Mouse (Mus musculus): ENCODE data around the gene Atp6v1a. TPM values are rescaled to one million over a fixed set of nuclear protein-coding genes. Genes with fewer than 3 reads are reported as not detected.
A peak's percentile ranks its signal among the peaks of the same experiment; 100 is the strongest.

The Atp6v1a gene
- polyA plus RNA-seq (2014; fragmentation: Nextera tagmentation; extraction: Ambion mirVana), result 45.4 and 54.9 TPM in 2 replicates

DNA sequence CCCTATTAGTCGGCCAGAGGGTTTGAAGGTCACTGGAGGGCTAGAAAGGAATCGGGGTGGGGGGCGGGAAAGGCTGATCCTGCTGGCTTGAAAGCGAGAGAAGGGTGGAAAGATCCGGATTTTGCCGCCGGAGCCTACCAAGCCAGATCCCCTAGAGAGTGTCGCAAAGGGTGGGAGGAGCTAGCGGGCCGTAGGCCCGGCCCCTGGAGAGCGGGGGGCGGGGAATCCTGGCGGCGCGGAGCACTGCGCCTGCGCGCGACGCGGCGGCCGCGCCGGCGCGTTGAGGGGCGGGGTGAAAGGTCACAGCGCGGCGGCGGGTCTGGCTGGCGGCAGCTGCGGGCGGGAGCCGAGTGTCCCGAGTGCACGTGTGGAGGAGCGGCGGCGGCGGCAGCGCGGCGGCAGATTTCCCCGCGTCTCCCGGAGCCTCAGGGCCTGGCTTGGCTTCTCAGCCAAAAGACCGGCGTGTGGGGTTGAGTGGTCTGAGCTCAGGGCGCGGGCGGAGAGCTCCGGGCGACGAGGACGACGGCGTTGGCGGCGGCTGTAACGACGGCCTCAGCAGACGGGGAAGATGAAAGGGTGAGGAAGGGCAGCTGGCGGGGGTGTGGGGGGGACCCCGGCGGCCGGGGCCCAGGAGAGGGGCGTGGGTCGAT, at the start of gene Atp6v1a, which contains the start of gene Naa50:
Gene Atp6v1a (minus strand): TSS at position 170 of the 650 bp plus-strand sequence.
Gene Naa50 (plus strand): TSS at position 295 of the 650 bp plus-strand sequence.
- peak within 1 kb of the TSS; percentile 96 for H3K9ac ChIP-seq (ENCODE audit: low read length)
- peak within 1 kb of the TSS; percentile 98 to 100 for H3K27ac ChIP-seq (replicated peaks in 1 of 2; ENCODE audit: control insufficient read depth in 1 of 2, insufficient read depth in 1 of 2, low read depth in 2 of 2, low read length in 2 of 2)
- H3K36me3 ChIP-seq (ENCODE audit: control insufficient read depth, insufficient read depth, low read length), result no peaks in the 10 kb centered on the region
- peak within 1 kb of the TSS; percentile 89 for H3K4me2 ChIP-seq (ENCODE audit: low read length)
- under 1% methylated on average over 66 of the region's 71 CpGs for WGBS
- H3K4me3 ChIP-seq (ENCODE audit: control insufficient read depth in 1 of 2, insufficient read depth in 1 of 2, low read depth in 1 of 2, low read length in 2 of 2), result peak within 1 kb of the TSS; percentile 80 to 98
- H3K4me1 ChIP-seq (ENCODE audit: control insufficient read depth in 2 of 2, insufficient read depth in 2 of 2, low read length in 2 of 2), result peaks cover 0 to 20% of the 10 kb centered on the region in 2 experiments; a peak in 2 of 4 replicates
- no peaks in the 10 kb centered on the region for H3K27me3 ChIP-seq (ENCODE audit: control insufficient read depth, insufficient read depth, low read length)
- peak; percentile 94 for ATAC-seq (ENCODE audit: insufficient number of reproducible peaks, insufficient read depth, low FRiP score, low read depth)
- H3K9me3 ChIP-seq (ENCODE audit: control insufficient read depth, low read length), result no peaks in the 10 kb centered on the region

DNA sequence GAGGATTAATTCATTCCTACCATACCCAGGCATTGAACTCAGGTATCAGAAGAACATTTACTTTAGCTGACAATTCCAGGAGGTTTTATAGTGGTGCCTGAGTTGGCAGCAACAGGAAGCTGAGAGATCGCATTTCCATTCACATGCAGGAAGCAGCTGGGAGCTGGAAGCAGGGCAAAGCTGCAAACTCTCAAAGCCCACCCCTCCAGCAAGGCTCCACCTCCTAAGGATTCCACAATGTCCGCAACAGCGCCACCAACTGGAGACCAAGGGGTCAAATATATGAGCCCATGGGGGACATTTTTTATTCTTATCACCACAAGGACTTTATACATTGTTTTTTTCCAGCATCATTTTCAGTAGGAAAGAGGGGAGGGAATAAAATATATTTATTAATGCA, 49.3 kb upstream of the Atp6v1a start:
- Histone ChIP-seq H3K4me1 (ENCODE audit: control insufficient read depth in 2 of 2, insufficient read depth in 2 of 2, low read length in 2 of 2) (peaks cover 2 to 13% of the 10 kb centered on the region in 2 experiments; a peak in 1 of 4 replicates), H3K36me3 (ENCODE audit: control insufficient read depth, insufficient read depth, low read length) (no peaks in the 10 kb centered on the region), H3K4me3 (ENCODE audit: control insufficient read depth in 1 of 2, insufficient read depth in 1 of 2, low read depth in 1 of 2, low read length in 2 of 2) (no peak overlapping the region), H3K9ac (ENCODE audit: low read length) (no peak overlapping the region), H3K9me3 (ENCODE audit: control insufficient read depth, low read length) (no peaks in the 10 kb centered on the region), H3K27ac (replicated peaks in 1 of 2; ENCODE audit: control insufficient read depth in 1 of 2, insufficient read depth in 1 of 2, low read depth in 2 of 2, low read length in 2 of 2) (no peak overlapping the region), H3K27me3 (ENCODE audit: control insufficient read depth, insufficient read depth, low read length) (no peaks in the 10 kb centered on the region), H3K4me2 (ENCODE audit: low read length) (no peak overlapping the region)
- WGBS, result 82% methylated on average over 3 of the region's 3 CpGs
- no peak for ATAC-seq (ENCODE audit: insufficient number of reproducible peaks, insufficient read depth, low FRiP score, low read depth)

DNA sequence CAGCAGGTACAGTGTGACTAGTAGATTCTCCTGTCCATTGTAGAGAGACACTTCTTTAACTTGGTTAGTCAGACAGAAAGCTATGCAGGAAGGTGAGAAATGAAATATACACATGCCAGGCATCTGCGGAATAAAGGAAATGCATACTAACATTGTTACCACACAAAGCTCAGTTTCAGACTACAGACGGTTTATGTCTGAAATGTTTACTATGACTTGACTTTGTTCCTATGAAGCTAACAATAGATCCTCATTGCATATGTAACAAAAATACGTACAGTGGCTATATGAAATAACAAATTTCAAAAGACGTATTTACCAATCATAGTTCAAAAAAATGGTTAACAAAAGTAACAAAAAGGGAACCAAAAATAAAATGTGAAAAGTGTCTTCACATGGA, 47.7 kb upstream of the Atp6v1a start:
- Histone ChIP-seq H3K27me3 (ENCODE audit: control insufficient read depth, insufficient read depth, low read length) (no peaks in the 10 kb centered on the region), H3K9me3 (ENCODE audit: control insufficient read depth, low read length) (no peaks in the 10 kb centered on the region), H3K36me3 (ENCODE audit: control insufficient read depth, insufficient read depth, low read length) (no peaks in the 10 kb centered on the region), H3K4me3 (ENCODE audit: control insufficient read depth in 1 of 2, insufficient read depth in 1 of 2, low read depth in 1 of 2, low read length in 2 of 2) (no peak overlapping the region), H3K4me2 (ENCODE audit: low read length) (no peak overlapping the region), H3K9ac (ENCODE audit: low read length) (no peak overlapping the region), H3K4me1 (ENCODE audit: control insufficient read depth in 2 of 2, insufficient read depth in 2 of 2, low read length in 2 of 2) (peaks cover 2 to 9% of the 10 kb centered on the region in 2 experiments; a peak in 1 of 4 replicates), H3K27ac (replicated peaks in 1 of 2; ENCODE audit: control insufficient read depth in 1 of 2, insufficient read depth in 1 of 2, low read depth in 2 of 2, low read length in 2 of 2) (no peak overlapping the region)
- 94% methylated on average over 4 of the region's 4 CpGs for WGBS
- no peak for ATAC-seq (ENCODE audit: insufficient number of reproducible peaks, insufficient read depth, low FRiP score, low read depth)

DNA sequence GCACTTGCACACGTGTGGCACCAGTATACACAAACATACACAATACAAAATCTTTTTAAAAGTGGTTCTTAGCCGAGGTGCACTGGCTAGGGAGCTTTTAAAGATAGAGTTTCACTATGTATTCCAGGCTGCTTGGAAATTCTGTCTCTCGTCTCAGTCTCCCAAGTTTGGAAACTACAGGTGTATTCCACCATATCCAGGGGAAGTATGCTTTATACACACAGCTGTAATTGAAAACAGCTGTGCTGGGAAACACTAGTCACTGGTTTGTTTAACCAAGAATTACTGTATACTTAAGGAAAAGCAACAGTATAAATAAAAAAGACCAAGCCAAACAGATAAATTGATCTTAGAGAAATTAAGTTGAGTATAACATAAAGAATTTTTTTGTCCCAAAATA, 45.3 kb upstream of the Atp6v1a start:
- no peaks in the 10 kb centered on the region for H3K9me3 ChIP-seq (ENCODE audit: control insufficient read depth, low read length)
- H3K9ac ChIP-seq (ENCODE audit: low read length), result no peak overlapping the region
- ATAC-seq (ENCODE audit: insufficient number of reproducible peaks, insufficient read depth, low FRiP score, low read depth), result no peak
- H3K4me2 ChIP-seq (ENCODE audit: low read length), result no peak overlapping the region
- H3K4me3 ChIP-seq (ENCODE audit: control insufficient read depth in 1 of 2, insufficient read depth in 1 of 2, low read depth in 1 of 2, low read length in 2 of 2), result no peak overlapping the region
- H3K4me1 ChIP-seq (ENCODE audit: control insufficient read depth in 2 of 2, insufficient read depth in 2 of 2, low read length in 2 of 2), result no peaks in the 10 kb centered on the region
- H3K27ac ChIP-seq (replicated peaks in 1 of 2; ENCODE audit: control insufficient read depth in 1 of 2, insufficient read depth in 1 of 2, low read depth in 2 of 2, low read length in 2 of 2), result no peak overlapping the region
- H3K27me3 ChIP-seq (ENCODE audit: control insufficient read depth, insufficient read depth, low read length), result no peaks in the 10 kb centered on the region
- 87% methylated on average over 3 of the region's 3 CpGs for WGBS
- H3K36me3 ChIP-seq (ENCODE audit: control insufficient read depth, insufficient read depth, low read length), result 0 out of 2 replicates have a peak, but pooled peaks cover 5% of the 10 kb centered on the region

DNA sequence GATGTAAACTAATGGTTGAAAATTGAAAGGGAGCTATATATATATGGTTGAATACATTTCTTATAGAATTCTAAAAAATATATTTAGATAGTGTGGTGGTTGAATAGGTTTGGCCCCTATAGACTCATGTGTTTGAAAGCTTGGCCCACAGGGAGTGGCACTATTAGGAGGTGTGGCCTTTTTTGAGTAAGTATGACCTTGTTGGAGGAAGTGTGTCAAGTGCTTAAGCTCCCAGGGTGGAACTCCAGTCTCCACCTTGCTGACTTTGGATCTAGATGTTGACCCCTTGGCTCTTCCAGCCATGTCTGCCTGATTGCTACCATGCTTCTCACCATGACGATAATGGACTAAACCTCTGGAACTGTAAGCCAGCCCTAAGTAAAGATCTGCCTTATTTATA, 43.1 kb upstream of the Atp6v1a start:
- no peaks in the 10 kb centered on the region for H3K4me1 ChIP-seq (ENCODE audit: control insufficient read depth in 2 of 2, insufficient read depth in 2 of 2, low read length in 2 of 2)
- 91% methylated on average over 1 of the region's 1 CpGs for WGBS
- H3K4me2 ChIP-seq (ENCODE audit: low read length), result no peak overlapping the region
- no peak overlapping the region for H3K4me3 ChIP-seq (ENCODE audit: control insufficient read depth in 1 of 2, insufficient read depth in 1 of 2, low read depth in 1 of 2, low read length in 2 of 2)
- no peak overlapping the region for H3K27ac ChIP-seq (replicated peaks in 1 of 2; ENCODE audit: control insufficient read depth in 1 of 2, insufficient read depth in 1 of 2, low read depth in 2 of 2, low read length in 2 of 2)
- 0 out of 2 replicates have a peak, but pooled peaks cover 5% of the 10 kb centered on the region for H3K36me3 ChIP-seq (ENCODE audit: control insufficient read depth, insufficient read depth, low read length)
- H3K9ac ChIP-seq (ENCODE audit: low read length), result no peak overlapping the region
- H3K9me3 ChIP-seq (ENCODE audit: control insufficient read depth, low read length), result no peaks in the 10 kb centered on the region
- no peak for ATAC-seq (ENCODE audit: insufficient number of reproducible peaks, insufficient read depth, low FRiP score, low read depth)
- no peaks in the 10 kb centered on the region for H3K27me3 ChIP-seq (ENCODE audit: control insufficient read depth, insufficient read depth, low read length)

DNA sequence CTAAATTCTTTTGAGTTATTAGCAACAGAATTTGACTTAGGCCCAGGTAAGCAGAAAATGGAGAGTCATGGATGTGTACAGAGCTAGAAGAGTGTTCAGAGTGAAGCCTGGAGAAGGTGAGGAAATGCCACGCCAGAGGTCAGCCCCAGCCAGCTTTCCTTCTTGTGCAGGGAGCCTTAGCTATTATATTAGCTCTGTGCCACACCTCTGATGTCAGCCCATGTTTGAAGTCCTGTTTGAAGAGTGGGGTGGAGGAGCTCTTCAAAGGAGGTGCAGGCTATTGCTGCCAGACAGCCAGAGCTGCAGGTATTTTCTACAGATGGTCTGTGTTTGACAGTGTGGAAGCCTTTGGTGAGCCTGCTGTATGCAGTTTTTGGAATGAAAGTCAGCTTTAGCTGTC, 39.0 kb upstream of the Atp6v1a start:
- Histone ChIP-seq H3K36me3 (ENCODE audit: control insufficient read depth, insufficient read depth, low read length) (0 out of 2 replicates have a peak, but pooled peaks cover 5% of the 10 kb centered on the region), H3K4me2 (ENCODE audit: low read length) (no peak overlapping the region), H3K9me3 (ENCODE audit: control insufficient read depth, low read length) (no peaks in the 10 kb centered on the region), H3K9ac (ENCODE audit: low read length) (no peak overlapping the region), H3K27ac (replicated peaks in 1 of 2; ENCODE audit: control insufficient read depth in 1 of 2, insufficient read depth in 1 of 2, low read depth in 2 of 2, low read length in 2 of 2) (no peak overlapping the region), H3K4me1 (ENCODE audit: control insufficient read depth in 2 of 2, insufficient read depth in 2 of 2, low read length in 2 of 2) (peaks cover 3 to 16% of the 10 kb centered on the region in 2 experiments; a peak in 3 of 4 replicates), H3K4me3 (ENCODE audit: control insufficient read depth in 1 of 2, insufficient read depth in 1 of 2, low read depth in 1 of 2, low read length in 2 of 2) (no peak overlapping the region), H3K27me3 (ENCODE audit: control insufficient read depth, insufficient read depth, low read length) (no peaks in the 10 kb centered on the region)
- 76% methylated on average over 1 of the region's 1 CpGs for WGBS
- ATAC-seq (ENCODE audit: insufficient number of reproducible peaks, insufficient read depth, low FRiP score, low read depth), result no peak

DNA sequence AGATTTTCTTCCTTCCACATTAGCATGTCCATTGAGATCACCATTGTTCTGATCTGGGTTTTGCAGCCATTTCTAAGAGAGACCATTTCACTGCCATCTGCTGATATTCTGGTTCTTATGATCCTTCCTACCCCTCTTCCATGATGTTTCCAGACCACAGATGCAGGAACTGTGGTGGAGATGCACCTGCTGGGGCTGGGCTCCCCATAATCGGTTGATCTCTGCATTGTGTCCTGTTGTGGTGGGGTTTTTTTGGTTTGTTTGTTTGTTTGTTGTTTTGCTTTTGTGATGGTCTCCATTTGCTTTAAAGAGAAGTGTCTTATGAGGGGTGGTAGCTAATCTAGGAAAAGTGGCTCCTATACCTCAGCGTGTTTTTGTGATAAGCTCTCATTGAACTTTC, 37.0 kb upstream of the Atp6v1a start:
- Histone ChIP-seq H3K27ac (replicated peaks in 1 of 2; ENCODE audit: control insufficient read depth in 1 of 2, insufficient read depth in 1 of 2, low read depth in 2 of 2, low read length in 2 of 2) (no peak overlapping the region), H3K4me2 (ENCODE audit: low read length) (no peak overlapping the region), H3K9ac (ENCODE audit: low read length) (no peak overlapping the region), H3K4me3 (ENCODE audit: control insufficient read depth in 1 of 2, insufficient read depth in 1 of 2, low read depth in 1 of 2, low read length in 2 of 2) (no peak overlapping the region), H3K27me3 (ENCODE audit: control insufficient read depth, insufficient read depth, low read length) (no peaks in the 10 kb centered on the region), H3K4me1 (ENCODE audit: control insufficient read depth in 2 of 2, insufficient read depth in 2 of 2, low read length in 2 of 2) (peaks cover 4 to 16% of the 10 kb centered on the region in 2 experiments), H3K36me3 (ENCODE audit: control insufficient read depth, insufficient read depth, low read length) (0 out of 2 replicates have a peak, but pooled peaks cover 2% of the 10 kb centered on the region), H3K9me3 (ENCODE audit: control insufficient read depth, low read length) (no peaks in the 10 kb centered on the region)
- 93% methylated on average over 2 of the region's 2 CpGs for WGBS
- no peak for ATAC-seq (ENCODE audit: insufficient number of reproducible peaks, insufficient read depth, low FRiP score, low read depth)
